Mouse (Mus musculus) C2C12 (cell line): ENCODE data around the gene Atp1b2.

Experiments used
- CEBPB ChIP-seq: IDR thresholded peaks from one replicate; pipeline ENCODE4 v1.6.1; 2011; ENCODE audit warnings: low read depth, mild to moderate bottlenecking, control low read depth, moderate library complexity
- CTCF ChIP-seq: IDR thresholded peaks from one replicate; pipeline ENCODE4 v1.5.1; 2011; ENCODE audit not compliant: control insufficient read depth, insufficient read depth, insufficient read length
- MAX ChIP-seq: IDR thresholded peaks from one replicate; pipeline ENCODE4 v1.6.1; 2011; ENCODE audit warnings: mild to moderate bottlenecking, control low read depth
- MYOD1 ChIP-seq: IDR thresholded peaks from one replicate; pipeline ENCODE4 v1.6.1; 2011; ENCODE audit warnings: low read depth; ENCODE audit not compliant: control insufficient read depth, insufficient read length
- MYOG ChIP-seq: IDR thresholded peaks from one replicate; pipeline ENCODE4 v1.6.1; 2011; ENCODE audit not compliant: control insufficient read depth, insufficient read length; ENCODE audit errors: extremely low read depth
- USF1 ChIP-seq: IDR thresholded peaks from one replicate; pipeline ENCODE4 v1.6.1; 2011; ENCODE audit warnings: low read depth, mild to moderate bottlenecking, control low read depth, moderate library complexity

DNA sequence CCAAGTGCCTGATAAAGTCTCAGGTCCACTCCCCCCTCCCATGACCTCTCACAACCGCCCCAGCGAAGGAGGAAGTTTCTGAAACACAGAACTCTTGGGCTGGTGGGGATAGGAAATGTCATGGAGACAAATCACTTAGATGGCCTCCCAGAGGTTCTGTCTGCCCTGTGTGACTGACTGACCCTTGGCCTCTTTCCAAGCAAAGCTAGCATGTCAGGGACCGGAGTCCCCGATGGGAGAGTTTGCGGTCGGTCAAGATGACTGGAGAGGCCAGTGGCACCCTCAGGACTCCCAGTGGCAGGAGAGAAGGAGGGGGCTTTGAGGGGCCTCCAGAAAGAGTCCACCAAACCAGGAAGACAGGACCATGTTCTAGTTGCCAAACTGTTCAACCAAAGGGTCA is 47.0 kb downstream of the Atp1b2 start:
- TF ChIP-seq USF1 (no peak), MYOG (no peak), CEBPB (no peak), CTCF (no peak), MAX (no peak), MYOD1 (no peak)
